Mouse (Mus musculus): ENCODE measurements around the gene Dusp8.

DNA sequence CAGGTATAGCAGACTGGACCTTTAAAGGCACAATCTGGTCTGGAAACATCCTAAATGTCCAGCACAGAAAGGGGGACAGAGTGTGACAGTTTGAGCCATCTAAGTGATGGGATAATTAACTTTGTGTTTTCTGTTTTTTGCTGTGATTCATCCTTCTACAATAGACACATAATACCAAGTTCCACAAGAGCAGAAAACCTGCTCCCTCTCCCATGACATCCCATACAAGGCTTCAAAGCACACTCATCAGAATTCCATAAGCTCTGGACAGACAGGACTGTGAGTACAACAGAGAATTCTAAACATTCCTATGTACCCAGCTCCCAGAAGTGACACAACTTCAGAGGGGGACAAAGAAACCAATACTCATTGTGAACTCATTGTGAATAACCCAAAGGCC lies 45.1 kb downstream of the Dusp8 start:
- TF ChIP-seq CTCF (IDR thresholded peaks at IDR 0.05) (no peak), EP300 (IDR thresholded peaks at IDR 0.05) (no peak)

Data from lung, postnatal 0 days (tissue).